Mouse (Mus musculus) embryonic facial prominence, embryonic 12.5 days (tissue): ENCODE measurements at regions not wholly inside any gene's neighbourhood (a gene's known extent, or its start where the extent isn't known, plus 50 kb on each side); places are given as distances from the start of the nearest gene placed in this dataset.

Experiments used
- ATAC-seq: fragments of 200-750 bp; cut with Nextera tagmentation; 2 replicates; pipeline ENCODE4 v1.8.0; 2017; ENCODE audit not compliant: insufficient number of reproducible peaks, insufficient read depth, low FRiP score, low TSS enrichment
- H3K27ac ChIP-seq: fragments of 300-500 bp; sonication (generic); 2 replicates; pipeline ENCODE4 v1.5.1; 2016; ENCODE audit warnings: mild to moderate bottlenecking
- H3K27me3 ChIP-seq: fragments of 300-500 bp; sonication (generic); 2 replicates; pipeline ENCODE4 v1.6.1; 2016; ENCODE audit warnings: mild to moderate bottlenecking, moderate library complexity
- H3K36me3 ChIP-seq: fragments of 300-500 bp; sonication (generic); 2 replicates; pipeline ENCODE4 v1.6.1; 2016; ENCODE audit warnings: mild to moderate bottlenecking
- H3K4me1 ChIP-seq: fragments of 300-500 bp; sonication (generic); 2 replicates; pipeline ENCODE4 v1.6.1; 2016
- H3K4me2 ChIP-seq: fragments of 300-500 bp; sonication (generic); replicated peaks from 2 replicates; pipeline ENCODE4 v1.6.1; 2016; ENCODE audit warnings: mild to moderate bottlenecking, moderate library complexity
- H3K4me3 ChIP-seq: fragments of 300-500 bp; sonication (generic); 2 replicates; pipeline ENCODE4 v1.5.1; 2016; ENCODE audit warnings: mild to moderate bottlenecking
- H3K9ac ChIP-seq: fragments of 300-500 bp; sonication (generic); 2 replicates; pipeline ENCODE4 v1.6.1; 2016; ENCODE audit warnings: mild to moderate bottlenecking, moderate library complexity
- H3K9me3 ChIP-seq: fragments of 300-500 bp; sonication (generic); 2 replicates; pipeline ENCODE4 v1.6.1; 2016; ENCODE audit warnings: mild to moderate bottlenecking, moderate library complexity
- WGBS: fragments of 180-500 bp; shearing (Covaris S2); methylation state at CpG from one replicate; pipeline ENCODE4 v1.1.7; 2016; 5-methylcytosine and 5-hydroxymethylcytosine counted together

GRCm38 (mm10) chr3:131771863-131772546 lies 207.4 kb downstream of the Papss1 start:
- WGBS = 22% methylated on average over 4 of the region's 4 CpGs
- ATAC-seq = peak; percentile 28; the same call in 1 of the 2 replicates
- no peak overlapping the region for H3K4me2 ChIP-seq
- no peak overlapping the region for H3K4me3 ChIP-seq
- H3K36me3 ChIP-seq = no peaks in the 10 kb centered on the region
- 0 out of 2 replicates have a peak, but pooled peaks cover 5% of the 10 kb centered on the region for H3K4me1 ChIP-seq
- no peak overlapping the region for H3K27ac ChIP-seq
- no peaks in the 10 kb centered on the region for H3K9me3 ChIP-seq
- H3K9ac ChIP-seq = no peak overlapping the region
- H3K27me3 ChIP-seq = no peaks in the 10 kb centered on the region

GRCm38 (mm10) chr3:131772593-131772992 lies 208.0 kb downstream of the Papss1 start:
- no peaks in the 10 kb centered on the region for H3K36me3 ChIP-seq
- no peak overlapping the region for H3K9ac ChIP-seq
- no peaks in the 10 kb centered on the region for H3K27me3 ChIP-seq
- no peak overlapping the region for H3K4me3 ChIP-seq
- no peak overlapping the region for H3K4me2 ChIP-seq
- H3K27ac ChIP-seq = 0 out of 2 replicates have a peak overlapping the region, but pooled peaks have one; percentile 50
- ATAC-seq = no peak
- H3K4me1 ChIP-seq = 0 out of 2 replicates have a peak, but pooled peaks cover 5% of the 10 kb centered on the region
- 65% methylated on average over 5 of the region's 5 CpGs for WGBS
- no peaks in the 10 kb centered on the region for H3K9me3 ChIP-seq

GRCm38 (mm10) chr3:131775431-131775830 lies 210.9 kb downstream of the Papss1 start:
- Histone ChIP-seq H3K9ac (no peak overlapping the region), H3K4me1 (0 out of 2 replicates have a peak, but pooled peaks cover 5% of the 10 kb centered on the region), H3K36me3 (no peaks in the 10 kb centered on the region), H3K4me2 (no peak overlapping the region), H3K27ac (no peak overlapping the region), H3K9me3 (no peaks in the 10 kb centered on the region), H3K27me3 (no peaks in the 10 kb centered on the region), H3K4me3 (no peak overlapping the region)
- ATAC-seq = no peak
- 68% methylated on average over 4 of the region's 4 CpGs for WGBS

- no peaks in the 10 kb centered on the region for H3K27me3 ChIP-seq
- H3K4me3 ChIP-seq = no peak overlapping the region
- H3K27ac ChIP-seq = no peak overlapping the region
- H3K4me1 ChIP-seq = 0 out of 2 replicates have a peak, but pooled peaks cover 3% of the 10 kb centered on the region
- 73% methylated on average over 2 of the region's 2 CpGs for WGBS
- no peak overlapping the region for H3K9ac ChIP-seq
- no peak for ATAC-seq
- no peak overlapping the region for H3K4me2 ChIP-seq
- H3K36me3 ChIP-seq = no peaks in the 10 kb centered on the region
- no peaks in the 10 kb centered on the region for H3K9me3 ChIP-seq
These were observed 212.1 kb downstream of the Papss1 start for GRCm38 (mm10) chr3:131776650-131777049.

- Histone ChIP-seq H3K4me2 (no peak overlapping the region), H3K9ac (no peak overlapping the region), H3K27ac (no peak overlapping the region), H3K9me3 (no peaks in the 10 kb centered on the region), H3K36me3 (no peaks in the 10 kb centered on the region), H3K27me3 (no peaks in the 10 kb centered on the region), H3K4me3 (no peak overlapping the region), H3K4me1 (no peaks in the 10 kb centered on the region)
- WGBS = 69% methylated on average over 7 of the region's 7 CpGs
- ATAC-seq = no peak
These were observed 215.2 kb downstream of the Papss1 start for GRCm38 (mm10) chr3:131779803-131780202.

GRCm38 (mm10) chr3:131785524-131785923 lies 221.0 kb downstream of the Papss1 start:
- Histone ChIP-seq H3K4me3 (no peak overlapping the region), H3K4me1 (no peaks in the 10 kb centered on the region), H3K27ac (no peak overlapping the region), H3K9ac (no peak overlapping the region), H3K9me3 (no peaks in the 10 kb centered on the region), H3K36me3 (no peaks in the 10 kb centered on the region), H3K27me3 (no peaks in the 10 kb centered on the region), H3K4me2 (no peak overlapping the region)
- ATAC-seq = no peak
- WGBS = 75% methylated on average over 3 of the region's 3 CpGs

GRCm38 (mm10) chr3:131788321-131788720 lies 223.8 kb downstream of the Papss1 start:
- H3K36me3 ChIP-seq = no peaks in the 10 kb centered on the region
- H3K4me3 ChIP-seq = no peak overlapping the region
- WGBS = 77% methylated on average over 2 of the region's 2 CpGs
- ATAC-seq = no peak
- no peak overlapping the region for H3K4me2 ChIP-seq
- H3K27ac ChIP-seq = no peak overlapping the region
- H3K9me3 ChIP-seq = no peaks in the 10 kb centered on the region
- H3K4me1 ChIP-seq = no peaks in the 10 kb centered on the region
- H3K9ac ChIP-seq = no peak overlapping the region
- no peaks in the 10 kb centered on the region for H3K27me3 ChIP-seq

GRCm38 (mm10) chr3:131789177-131789576 lies 224.6 kb downstream of the Papss1 start:
- Histone ChIP-seq H3K4me2 (no peak overlapping the region), H3K27ac (no peak overlapping the region), H3K4me1 (no peaks in the 10 kb centered on the region), H3K36me3 (no peaks in the 10 kb centered on the region), H3K27me3 (no peaks in the 10 kb centered on the region), H3K9me3 (no peaks in the 10 kb centered on the region), H3K9ac (no peak overlapping the region), H3K4me3 (no peak overlapping the region)
- no peak for ATAC-seq

- ATAC-seq = no peak
- WGBS = 68% methylated on average over 1 of the region's 1 CpGs
- no peak overlapping the region for H3K27ac ChIP-seq
These were observed 229.5 kb downstream of the Papss1 start for GRCm38 (mm10) chr3:131794056-131794455.

GRCm38 (mm10) chr3:131795108-131796005 lies 230.8 kb downstream of the Papss1 start:
- 50% methylated on average over 10 of the region's 10 CpGs for WGBS
- ATAC-seq = no peak
- 0 out of 2 replicates have a peak overlapping the region, but pooled peaks have one; percentile 8 for H3K27ac ChIP-seq
- no peaks in the 10 kb centered on the region for H3K36me3 ChIP-seq
- no peak overlapping the region for H3K4me2 ChIP-seq
- no peaks in the 10 kb centered on the region for H3K9me3 ChIP-seq
- H3K4me3 ChIP-seq = no peak overlapping the region
- H3K27me3 ChIP-seq = no peaks in the 10 kb centered on the region
- 0 out of 2 replicates have a peak, but pooled peaks cover 7% of the 10 kb centered on the region for H3K4me1 ChIP-seq
- no peak overlapping the region for H3K9ac ChIP-seq

More at GRCm38 (mm10) chr3:131794056-131794455, 229.5 kb downstream of the Papss1 start:
- Histone ChIP-seq H3K4me3 (no peak overlapping the region), H3K9ac (no peak overlapping the region), H3K4me2 (no peak overlapping the region), H3K9me3 (no peaks in the 10 kb centered on the region), H3K27me3 (no peaks in the 10 kb centered on the region), H3K36me3 (no peaks in the 10 kb centered on the region), H3K4me1 (0 out of 2 replicates have a peak, but pooled peaks cover 7% of the 10 kb centered on the region)

- ATAC-seq = no peak
- H3K36me3 ChIP-seq = no peaks in the 10 kb centered on the region
- H3K4me2 ChIP-seq = no peak overlapping the region
- WGBS = 73% methylated on average over 4 of the region's 4 CpGs
- H3K9ac ChIP-seq = no peak overlapping the region
- H3K27me3 ChIP-seq = no peaks in the 10 kb centered on the region
- H3K4me1 ChIP-seq = 0 out of 2 replicates have a peak, but pooled peaks cover 3% of the 10 kb centered on the region
- no peaks in the 10 kb centered on the region for H3K9me3 ChIP-seq
- H3K4me3 ChIP-seq = no peak overlapping the region
- H3K27ac ChIP-seq = no peak overlapping the region
These were observed 235.2 kb downstream of the Papss1 start for GRCm38 (mm10) chr3:131799774-131800173.

- Histone ChIP-seq H3K27ac (no peak overlapping the region), H3K4me3 (no peak overlapping the region), H3K4me1 (no peaks in the 10 kb centered on the region), H3K9me3 (no peaks in the 10 kb centered on the region), H3K4me2 (no peak overlapping the region), H3K27me3 (no peaks in the 10 kb centered on the region), H3K36me3 (no peaks in the 10 kb centered on the region), H3K9ac (no peak overlapping the region)
- WGBS = 69% methylated on average over 3 of the region's 3 CpGs
- no peak for ATAC-seq
These were observed 237.0 kb downstream of the Papss1 start for GRCm38 (mm10) chr3:131801551-131801950.
